Mouse (Mus musculus) embryonic facial prominence, embryonic 12.5 days (tissue): ENCODE measurements around the gene Phf24. TPM values are rescaled to one million over a fixed set of nuclear protein-coding genes. Genes with fewer than 3 reads are reported as not detected.

Experiments
- ATAC-seq: fragments of 200-750 bp; cut with Nextera tagmentation; 2 replicates; pipeline ENCODE4 v1.8.0; 2017; ENCODE audit not compliant: insufficient number of reproducible peaks, insufficient read depth, low FRiP score, low TSS enrichment
- H3K27ac ChIP-seq: fragments of 300-500 bp; sonication (generic); 2 replicates; pipeline ENCODE4 v1.5.1; 2016; ENCODE audit warnings: mild to moderate bottlenecking
- H3K27me3 ChIP-seq: fragments of 300-500 bp; sonication (generic); 2 replicates; pipeline ENCODE4 v1.6.1; 2016; ENCODE audit warnings: mild to moderate bottlenecking, moderate library complexity
- H3K36me3 ChIP-seq: fragments of 300-500 bp; sonication (generic); 2 replicates; pipeline ENCODE4 v1.6.1; 2016; ENCODE audit warnings: mild to moderate bottlenecking
- H3K4me1 ChIP-seq: fragments of 300-500 bp; sonication (generic); 2 replicates; pipeline ENCODE4 v1.6.1; 2016
- H3K4me2 ChIP-seq: fragments of 300-500 bp; sonication (generic); replicated peaks from 2 replicates; pipeline ENCODE4 v1.6.1; 2016; ENCODE audit warnings: mild to moderate bottlenecking, moderate library complexity
- H3K4me3 ChIP-seq: fragments of 300-500 bp; sonication (generic); 2 replicates; pipeline ENCODE4 v1.5.1; 2016; ENCODE audit warnings: mild to moderate bottlenecking
- H3K9ac ChIP-seq: fragments of 300-500 bp; sonication (generic); 2 replicates; pipeline ENCODE4 v1.6.1; 2016; ENCODE audit warnings: mild to moderate bottlenecking, moderate library complexity
- H3K9me3 ChIP-seq: fragments of 300-500 bp; sonication (generic); 2 replicates; pipeline ENCODE4 v1.6.1; 2016; ENCODE audit warnings: mild to moderate bottlenecking, moderate library complexity
- WGBS: fragments of 180-500 bp; shearing (Covaris S2); methylation state at CpG from one replicate; pipeline ENCODE4 v1.1.7; 2016; 5-methylcytosine and 5-hydroxymethylcytosine counted together
- polyA plus RNA-seq: library from polyadenylated mRNA; unstranded; fragments of >200 nt; fragmentation: Nextera tagmentation; extraction: Ambion mirVana; gene quantifications from 2 replicates; pipeline ENCODE4 v1.2.1, GENCODE M21; 2016

The Phf24 gene
- polyA plus RNA-seq, result 2.4 and 2.5 TPM in 2 replicates

DNA sequence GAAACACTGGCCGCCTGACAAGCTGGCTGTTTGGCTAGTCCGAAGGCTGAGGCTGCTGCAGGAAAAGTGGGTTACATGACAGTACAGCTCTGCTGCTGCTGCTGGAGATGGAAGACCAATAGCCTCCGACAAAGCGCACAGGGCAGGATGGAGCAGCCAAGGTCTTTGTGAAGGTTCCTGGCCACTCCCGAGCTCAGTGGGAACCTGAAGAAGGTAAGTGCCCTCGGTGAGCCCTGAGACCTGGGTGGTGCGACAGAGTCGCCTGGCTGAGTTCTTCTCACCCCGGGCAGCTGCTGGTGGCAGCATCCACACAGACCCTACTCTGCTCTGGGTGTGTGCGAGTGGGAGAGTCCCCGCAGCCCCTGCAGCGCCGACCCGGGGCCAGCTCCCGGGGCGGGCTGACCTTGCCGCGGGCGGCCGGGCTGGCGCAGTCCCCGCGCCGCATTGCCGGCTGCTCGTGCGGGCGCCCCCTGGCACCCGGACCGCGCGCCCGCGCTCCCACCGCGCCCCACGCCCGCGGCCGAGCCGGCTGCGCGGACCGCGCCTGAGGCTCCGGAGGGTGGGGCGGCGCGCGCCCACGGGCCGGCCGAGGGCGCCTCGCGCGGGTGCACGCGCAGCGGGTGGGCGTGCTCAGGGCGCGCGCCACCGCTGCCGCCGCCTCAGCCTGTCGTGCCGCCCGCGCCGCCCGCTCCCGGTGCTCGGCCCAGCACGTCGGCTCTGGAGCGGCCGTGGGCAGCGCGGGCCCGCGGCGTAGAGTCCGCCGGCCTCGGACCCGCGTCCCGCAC, at the start of gene Phf24:
TSS of gene Phf24 (plus strand) at position 44 of the 785 bp plus-strand sequence.
- under 1% methylated on average over 44 of the region's 90 CpGs for WGBS
- H3K36me3 ChIP-seq, result no peaks in the 10 kb centered on the region
- H3K27me3 ChIP-seq, result peaks cover 54% of the 10 kb centered on the region
- H3K9ac ChIP-seq, result peak within 1 kb of the TSS; percentile 76
- no peaks in the 10 kb centered on the region for H3K4me1 ChIP-seq
- peak; percentile 56; the same call in 1 of the 2 replicates for ATAC-seq
- H3K4me3 ChIP-seq, result peak within 1 kb of the TSS; percentile 55
- no peak within 1 kb of the TSS for H3K27ac ChIP-seq
- no peaks in the 10 kb centered on the region; the same call in 1 of the 2 replicates for H3K9me3 ChIP-seq
- H3K4me2 ChIP-seq, result peak within 1 kb of the TSS; percentile 88

- H3K27ac ChIP-seq, result no peak overlapping the region
- 70% methylated on average over 3 of the region's 3 CpGs for WGBS
Measured at GRCm38 (mm10) chr4:42867390-42867789, 49.1 kb upstream of the Phf24 start.

DNA sequence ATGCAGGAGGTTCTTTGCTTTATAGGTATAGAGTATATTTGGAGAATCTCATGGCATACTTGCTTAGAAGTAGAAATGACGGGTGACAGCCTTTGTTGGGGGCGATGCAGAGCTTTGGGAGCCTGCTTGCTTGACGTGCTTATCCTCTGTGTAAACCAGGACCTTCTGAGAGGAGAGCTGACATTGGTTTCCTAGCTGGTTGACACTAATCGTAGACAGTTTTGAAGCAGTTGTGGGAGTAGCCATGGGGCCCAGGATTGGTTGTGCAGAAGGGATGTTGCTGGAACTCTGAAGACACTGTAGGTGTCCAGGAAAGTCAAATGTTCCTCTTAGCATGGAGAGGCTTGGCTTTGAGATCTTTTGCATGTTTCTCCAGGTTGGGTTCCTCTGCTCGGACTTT, 48.3 kb upstream of the Phf24 start:
- Histone ChIP-seq H3K4me1 (no peaks in the 10 kb centered on the region), H3K9ac (no peak overlapping the region), H3K27ac (no peak overlapping the region), H3K27me3 (no peaks in the 10 kb centered on the region), H3K4me2 (no peak overlapping the region), H3K4me3 (no peak overlapping the region), H3K9me3 (no peaks in the 10 kb centered on the region), H3K36me3 (no peaks in the 10 kb centered on the region)
- no peak for ATAC-seq
- WGBS, result 87% methylated on average over 5 of the region's 5 CpGs

More at GRCm38 (mm10) chr4:42867390-42867789, 49.1 kb upstream of the Phf24 start:
- no peaks in the 10 kb centered on the region for H3K27me3 ChIP-seq
- H3K4me3 ChIP-seq, result no peak overlapping the region
- ATAC-seq, result no peak
- H3K9ac ChIP-seq, result no peak overlapping the region
- H3K4me1 ChIP-seq, result no peaks in the 10 kb centered on the region
- no peaks in the 10 kb centered on the region for H3K36me3 ChIP-seq
- H3K4me2 ChIP-seq, result no peak overlapping the region
- H3K9me3 ChIP-seq, result no peaks in the 10 kb centered on the region

DNA sequence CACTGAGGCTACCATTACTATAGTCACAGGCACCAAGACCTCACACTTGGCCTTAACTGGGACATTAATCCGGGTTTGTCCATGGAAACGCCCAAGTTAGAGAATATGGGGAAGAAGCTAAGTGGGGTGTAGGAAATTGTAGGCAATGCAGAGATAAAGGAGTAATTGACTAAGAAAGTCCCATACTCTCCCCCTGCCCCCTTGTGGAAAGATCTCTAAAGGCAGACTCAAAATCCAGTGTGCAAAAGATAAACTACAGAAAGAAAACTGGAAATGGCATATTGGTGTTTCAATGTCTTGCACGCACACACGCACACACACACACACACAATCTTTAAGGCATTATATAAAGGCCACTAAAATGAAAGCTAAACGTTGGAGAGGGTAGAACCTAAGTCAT, 45.7 kb upstream of the Phf24 start:
- no peak overlapping the region for H3K4me2 ChIP-seq
- no peak overlapping the region for H3K27ac ChIP-seq
- ATAC-seq, result no peak
- no peak overlapping the region for H3K4me3 ChIP-seq
- H3K4me1 ChIP-seq, result no peaks in the 10 kb centered on the region
- H3K36me3 ChIP-seq, result no peaks in the 10 kb centered on the region
- WGBS, result 77% methylated on average over 5 of the region's 5 CpGs
- H3K9ac ChIP-seq, result no peak overlapping the region
- H3K9me3 ChIP-seq, result no peaks in the 10 kb centered on the region
- no peaks in the 10 kb centered on the region for H3K27me3 ChIP-seq

- 93% methylated on average over 7 of the region's 7 CpGs for WGBS
- Histone ChIP-seq H3K4me3 (no peak overlapping the region), H3K36me3 (no peaks in the 10 kb centered on the region), H3K4me1 (no peaks in the 10 kb centered on the region), H3K9ac (no peak overlapping the region), H3K27me3 (no peaks in the 10 kb centered on the region), H3K9me3 (no peaks in the 10 kb centered on the region), H3K27ac (no peak overlapping the region), H3K4me2 (no peak overlapping the region)
- no peak for ATAC-seq
Measured at GRCm38 (mm10) chr4:42872151-42872550, 44.3 kb upstream of the Phf24 start.

GRCm38 (mm10) chr4:42872746-42873435, 43.6 kb upstream of the Phf24 start:
- no peak for ATAC-seq
- WGBS, result 86% methylated on average over 16 of the region's 16 CpGs

GRCm38 (mm10) chr4:42874134-42874533, 42.3 kb upstream of the Phf24 start, which contains the start of gene Fam205c:
Gene Fam205c, minus strand, starts transcription at chr4:42874234.
- no peaks in the 10 kb centered on the region for H3K9me3 ChIP-seq
- no peaks in the 10 kb centered on the region for H3K27me3 ChIP-seq
- no peak for ATAC-seq
- no peaks in the 10 kb centered on the region for H3K36me3 ChIP-seq
- no peak within 1 kb of the TSS for H3K9ac ChIP-seq
- H3K4me3 ChIP-seq, result no peak within 1 kb of the TSS
- no peaks in the 10 kb centered on the region for H3K4me1 ChIP-seq
- no peak within 1 kb of the TSS for H3K27ac ChIP-seq
- H3K4me2 ChIP-seq, result no peak within 1 kb of the TSS
- 81% methylated on average over 7 of the region's 7 CpGs for WGBS

More at GRCm38 (mm10) chr4:42872746-42873435, 43.6 kb upstream of the Phf24 start:
- Histone ChIP-seq H3K4me2 (no peak overlapping the region), H3K27me3 (no peaks in the 10 kb centered on the region), H3K9me3 (no peaks in the 10 kb centered on the region), H3K4me3 (no peak overlapping the region), H3K36me3 (no peaks in the 10 kb centered on the region), H3K27ac (no peak overlapping the region), H3K4me1 (no peaks in the 10 kb centered on the region), H3K9ac (no peak overlapping the region)

DNA sequence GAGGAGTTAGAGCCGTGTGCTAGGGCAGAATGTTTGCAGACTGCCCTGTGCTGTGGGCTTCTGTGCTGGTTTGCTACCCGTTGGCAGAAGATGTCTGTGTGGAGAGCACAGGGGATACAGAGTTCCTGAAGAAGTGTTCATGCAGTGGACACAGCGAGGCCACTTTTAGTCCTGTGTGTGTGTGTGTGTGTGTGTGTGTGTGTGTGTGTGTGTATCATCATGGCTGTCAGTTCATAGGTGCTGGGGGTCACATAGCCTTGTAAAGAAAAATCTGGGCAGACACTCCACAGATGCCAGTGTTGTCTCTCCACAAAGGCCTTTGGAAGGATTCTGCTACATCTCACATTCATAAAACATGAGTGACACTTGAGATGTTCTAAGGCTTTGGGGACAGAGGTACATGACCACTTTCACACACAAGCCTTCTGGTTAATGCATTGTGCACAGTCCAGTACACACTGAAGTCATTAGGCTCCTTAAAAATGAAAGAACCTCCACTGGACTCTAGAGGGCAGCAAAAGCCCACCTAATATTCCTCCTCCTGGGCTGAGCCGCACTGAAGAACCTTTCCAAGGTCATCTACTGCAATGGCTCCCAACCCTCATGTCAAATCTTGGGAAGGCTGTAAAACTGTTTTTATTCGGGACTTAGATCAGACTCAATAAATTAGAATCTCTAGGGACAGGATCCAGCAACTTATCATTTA, 39.7 kb upstream of the Phf24 start:
- Histone ChIP-seq H3K4me1 (no peaks in the 10 kb centered on the region), H3K4me2 (no peak overlapping the region), H3K27me3 (no peaks in the 10 kb centered on the region), H3K27ac (no peak overlapping the region), H3K4me3 (no peak overlapping the region), H3K9ac (no peak overlapping the region), H3K36me3 (no peaks in the 10 kb centered on the region), H3K9me3 (no peaks in the 10 kb centered on the region)
- ATAC-seq, result peak; percentile 81; the same call in 1 of the 2 replicates
- WGBS, result 33% methylated on average over 5 of the region's 5 CpGs

- WGBS, result 77% methylated on average over 2 of the region's 2 CpGs
- Histone ChIP-seq H3K36me3 (no peaks in the 10 kb centered on the region), H3K4me2 (no peak overlapping the region), H3K9ac (no peak overlapping the region), H3K4me3 (no peak overlapping the region), H3K27me3 (no peaks in the 10 kb centered on the region), H3K27ac (no peak overlapping the region), H3K9me3 (no peaks in the 10 kb centered on the region), H3K4me1 (no peaks in the 10 kb centered on the region)
- ATAC-seq, result no peak
Measured at GRCm38 (mm10) chr4:42877657-42878056, 38.8 kb upstream of the Phf24 start.

GRCm38 (mm10) chr4:42879829-42880676, 36.4 kb upstream of the Phf24 start:
- Histone ChIP-seq H3K4me3 (no peak overlapping the region), H3K4me1 (no peaks in the 10 kb centered on the region), H3K36me3 (no peaks in the 10 kb centered on the region), H3K9me3 (no peaks in the 10 kb centered on the region), H3K9ac (no peak overlapping the region), H3K27me3 (no peaks in the 10 kb centered on the region), H3K27ac (no peak overlapping the region), H3K4me2 (no peak overlapping the region)
- WGBS, result 79% methylated on average over 16 of the region's 16 CpGs
- no peak for ATAC-seq

GRCm38 (mm10) chr4:42880677-42880948, 35.8 kb upstream of the Phf24 start:
- Histone ChIP-seq H3K36me3 (no peaks in the 10 kb centered on the region), H3K9ac (no peak overlapping the region), H3K4me3 (no peak overlapping the region), H3K27me3 (no peaks in the 10 kb centered on the region), H3K27ac (no peak overlapping the region), H3K4me1 (no peaks in the 10 kb centered on the region), H3K4me2 (no peak overlapping the region), H3K9me3 (no peaks in the 10 kb centered on the region)
- WGBS, result 39% methylated on average over 1 of the region's 1 CpGs
- no peak for ATAC-seq
